Mouse (Mus musculus) layer of hippocampus, postnatal 36 days (tissue): ENCODE data around the gene Doc2a. TPM values are rescaled to one million over a fixed set of nuclear protein-coding genes. Genes with fewer than 3 reads are reported as not detected.

Experiments
- DNase-seq, 2 experiments: peaks; one replicate each; pipeline ENCODE4 v3.0.0; 2022
- total RNA-seq, 2 experiments: library from RNA; stranded (reverse); gene quantifications; 2 replicates each; pipeline ENCODE4 v1.2.3; 2021

Gene Doc2a
- total RNA-seq, 2 experiments from 2014 or later, result 16.1 to 17.7 TPM

GRCm38 (mm10) chr7:126823940-126824339 is 23.3 kb upstream of the Doc2a start:
- no peak for DNase-seq

GRCm38 (mm10) chr7:126825403-126825802 is 21.8 kb upstream of the Doc2a start:
- DNase-seq, result no peak

- DNase-seq, result no peak
These were observed 21.3 kb upstream of the Doc2a start for GRCm38 (mm10) chr7:126825952-126826351.

- no peak for DNase-seq
These were observed 15.7 kb upstream of the Doc2a start, which contains the start of gene 4930451I11Rik for GRCm38 (mm10) chr7:126831539-126831938. Gene 4930451I11Rik, minus strand, starts transcription at chr7:126831639.

GRCm38 (mm10) chr7:126832036-126832598 is 15.1 kb upstream of the Doc2a start:
- peak; percentile 71 to 72 for DNase-seq

GRCm38 (mm10) chr7:126833294-126833693 is 13.9 kb upstream of the Doc2a start:
- DNase-seq, result no peak

GRCm38 (mm10) chr7:126843276-126843675 is 3.9 kb upstream of the Doc2a start:
- no peak for DNase-seq

GRCm38 (mm10) chr7:126845516-126845915 is 1.7 kb upstream of the Doc2a start:
- no peak for DNase-seq

- DNase-seq, result no peak
These were observed 494 bp downstream of the Doc2a start for GRCm38 (mm10) chr7:126847421-126848398.

- DNase-seq, result no peak
These were observed 1.6 kb downstream of the Doc2a start for GRCm38 (mm10) chr7:126848794-126849193.

GRCm38 (mm10) chr7:126850161-126850560 is 2.9 kb downstream of the Doc2a start:
- DNase-seq, result no peak

GRCm38 (mm10) chr7:126851192-126851591 is 4.0 kb downstream of the Doc2a start:
- DNase-seq, result no peak

- DNase-seq, result no peak
These were observed 6.2 kb downstream of the Doc2a start for GRCm38 (mm10) chr7:126853454-126853853.

- DNase-seq, result no peak
These were observed 8.4 kb downstream of the Doc2a start for GRCm38 (mm10) chr7:126855641-126856040.

GRCm38 (mm10) chr7:126856741-126857420 is 9.7 kb downstream of the Doc2a start:
- no peak for DNase-seq

- no peak for DNase-seq
These were observed 13.8 kb downstream of the Doc2a start for GRCm38 (mm10) chr7:126860987-126861386.

- DNase-seq, result peak; percentile 94 to 95
These were observed 14.4 kb downstream of the Doc2a start, which contains the start of gene Hirip3 for GRCm38 (mm10) chr7:126861429-126862130. Gene Hirip3, plus strand, starts transcription at chr7:126861972.

- peak; percentile 92 for DNase-seq
These were observed 15.1 kb downstream of the Doc2a start, which contains the start of gene Ino80e for GRCm38 (mm10) chr7:126862147-126862784. Gene Ino80e, minus strand, starts transcription at chr7:126862377.

GRCm38 (mm10) chr7:126863791-126864190 is 16.6 kb downstream of the Doc2a start:
- DNase-seq, result no peak

- DNase-seq, result no peak
These were observed 20.3 kb downstream of the Doc2a start for GRCm38 (mm10) chr7:126867534-126867933.

GRCm38 (mm10) chr7:126868003-126868402 is 20.8 kb downstream of the Doc2a start:
- DNase-seq, result no peak
